Mouse (Mus musculus): ENCODE measurements around the gene Avil. TPM values are rescaled to one million over a fixed set of nuclear protein-coding genes. Genes with fewer than 3 reads are reported as not detected.

Gene Avil
- total RNA-seq, 2 experiments from 2014 or later = 0.16 to 0.20 TPM

DNA sequence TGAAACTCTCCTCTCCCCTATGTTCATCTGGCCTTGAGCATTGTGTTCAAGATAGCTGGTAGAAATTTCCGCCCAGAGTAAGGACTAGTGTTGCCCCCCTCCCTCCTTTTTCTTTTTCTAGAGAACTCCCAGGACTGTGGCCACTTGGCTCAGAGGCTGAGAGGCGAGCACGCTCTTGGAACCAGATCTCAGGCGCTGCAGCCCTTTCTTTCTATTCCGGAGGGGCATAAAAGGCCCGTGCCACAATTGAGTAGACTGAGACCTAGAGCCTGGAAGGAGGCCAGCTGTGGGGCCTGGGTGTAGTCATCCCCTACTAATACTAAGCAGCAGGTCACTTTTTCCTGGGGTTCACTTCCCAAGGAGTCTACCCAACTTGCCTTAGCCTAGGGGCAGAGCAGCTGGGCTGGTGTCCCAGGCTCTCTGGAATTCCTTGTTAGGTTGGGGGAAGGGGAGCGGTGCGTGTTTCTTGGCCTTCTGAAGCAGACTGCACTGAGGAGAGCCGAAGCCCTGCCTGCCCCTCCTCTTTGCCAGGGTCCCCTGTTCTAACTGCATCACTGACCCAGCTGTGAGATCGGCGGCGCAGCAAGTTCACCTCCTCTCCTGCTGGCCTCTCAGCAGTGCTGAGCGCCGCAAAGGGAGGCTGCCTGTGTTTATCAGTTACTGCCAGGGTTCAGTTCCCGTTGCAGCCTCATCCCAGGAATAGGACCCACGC, 20.1 kb upstream of the Avil start:
- peak; percentile 58 to 59 for DNase-seq (ENCODE audit: low spot score in 2 of 2)
- intact Hi-C loops (cut with DNase I) = loop anchor here (5.0 kb wide), 1 partner anchor 52 kb away; the partner anchor contains the start of gene Tsfm

GRCm38 (mm10) chr10:126980933-126981530, 19.5 kb upstream of the Avil start:
- intact Hi-C loops (cut with DNase I) = loop anchor here (5.0 kb wide), 1 partner anchor 51 kb away; the partner anchor contains the start of gene Tsfm
- no peak for DNase-seq (ENCODE audit: low spot score in 2 of 2)

GRCm38 (mm10) chr10:126981746-126982145, 18.8 kb upstream of the Avil start:
- intact Hi-C loops (cut with DNase I) = loop anchor here (5.0 kb wide), 1 partner anchor 51 kb away; the partner anchor contains the start of gene Tsfm
- no peak for DNase-seq (ENCODE audit: low spot score in 2 of 2)

DNA sequence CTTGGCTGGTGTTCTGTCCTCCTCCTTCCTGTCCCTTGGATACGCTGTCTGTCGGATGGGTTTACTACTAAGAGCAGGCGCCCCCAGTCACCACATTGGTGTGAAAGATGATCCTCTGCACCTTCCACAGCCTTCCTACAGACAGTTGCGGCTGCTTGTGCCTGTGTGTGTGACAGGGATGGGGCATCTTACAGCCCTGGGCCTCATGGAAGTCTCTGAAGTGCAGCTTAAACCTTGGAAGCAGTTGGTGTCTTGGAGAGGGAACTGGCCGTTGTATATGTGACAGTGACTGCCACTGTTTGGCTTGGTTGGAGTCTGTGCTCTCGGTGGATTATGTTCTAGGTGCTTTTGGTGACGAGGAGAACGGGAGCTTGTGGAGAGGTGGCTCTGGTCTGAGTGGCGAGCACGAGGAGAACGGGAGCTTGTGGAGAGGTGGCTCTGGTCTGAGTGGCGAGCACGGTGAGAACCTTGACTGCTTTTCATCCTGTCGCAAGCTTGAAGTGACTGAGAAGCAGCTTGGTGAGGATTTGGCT, 17.2 kb upstream of the Avil start:
- no peak for DNase-seq (ENCODE audit: low spot score in 2 of 2)
- intact Hi-C loops (cut with DNase I) = loop anchor here (5.0 kb wide), 1 partner anchor 49 kb away; the partner anchor contains the start of gene Tsfm

GRCm38 (mm10) chr10:126984189-126985004, 16.1 kb upstream of the Avil start:
- DNase-seq (ENCODE audit: low spot score in 2 of 2) = no peak
- intact Hi-C loops (cut with DNase I) = loop anchor here (5.0 kb wide), 1 partner anchor 48 kb away; the partner anchor contains the start of gene Tsfm

GRCm38 (mm10) chr10:126985127-126985526, 15.4 kb upstream of the Avil start:
- intact Hi-C loops (cut with DNase I) = no loop called here
- no peak for DNase-seq (ENCODE audit: low spot score in 2 of 2)

DNA sequence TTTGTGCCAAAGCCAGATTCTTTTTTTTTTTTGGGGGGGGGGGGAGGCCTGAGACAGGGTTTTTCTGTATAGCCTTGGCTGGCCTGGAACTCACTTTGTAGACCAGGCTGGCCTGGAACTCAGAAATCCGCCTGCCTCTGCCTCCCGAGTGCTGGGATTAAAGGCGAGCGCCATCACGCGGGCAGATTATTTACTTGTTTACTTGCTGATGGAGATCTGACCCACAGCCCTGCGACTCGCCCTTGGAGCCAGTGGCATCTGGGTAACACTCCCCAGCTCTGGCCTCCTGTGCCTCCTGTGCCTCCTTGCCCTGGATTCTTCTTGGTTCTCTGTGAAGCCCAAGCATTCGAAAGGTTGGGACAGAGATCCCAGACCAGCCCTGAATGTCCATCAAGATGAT, 14.9 kb upstream of the Avil start:
- DNase-seq (ENCODE audit: low spot score in 2 of 2) = no peak
- intact Hi-C loops (cut with DNase I) = no loop called here

DNA sequence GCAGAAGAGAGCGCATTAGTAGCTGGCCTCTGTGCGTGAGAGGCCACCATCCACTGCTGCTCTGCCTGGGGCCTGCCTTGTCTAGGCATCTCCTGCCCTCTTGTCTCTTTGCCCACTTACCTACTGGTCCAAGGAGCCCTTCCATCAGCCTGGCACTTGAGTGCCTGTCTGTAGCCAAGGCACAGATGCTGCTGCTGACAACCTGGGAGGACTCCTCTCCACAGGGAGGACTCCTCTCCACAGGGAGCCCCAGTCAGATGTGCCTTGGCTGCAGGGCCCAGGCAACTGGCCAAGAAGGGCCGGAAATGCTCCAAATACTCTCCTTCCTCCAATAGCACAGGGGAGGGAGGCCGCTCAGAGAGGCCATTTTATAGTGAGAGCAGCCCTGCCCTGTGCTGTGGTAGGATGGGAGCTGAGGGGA, 14.0 kb upstream of the Avil start:
- intact Hi-C loops (cut with DNase I) = no loop called here
- DNase-seq (ENCODE audit: low spot score in 2 of 2) = peak; percentile 60 to 69

- no peak for DNase-seq (ENCODE audit: low spot score in 2 of 2)
- intact Hi-C loops (cut with DNase I) = no loop called here
These were observed 13.1 kb upstream of the Avil start for GRCm38 (mm10) chr10:126987183-126988118.

DNA sequence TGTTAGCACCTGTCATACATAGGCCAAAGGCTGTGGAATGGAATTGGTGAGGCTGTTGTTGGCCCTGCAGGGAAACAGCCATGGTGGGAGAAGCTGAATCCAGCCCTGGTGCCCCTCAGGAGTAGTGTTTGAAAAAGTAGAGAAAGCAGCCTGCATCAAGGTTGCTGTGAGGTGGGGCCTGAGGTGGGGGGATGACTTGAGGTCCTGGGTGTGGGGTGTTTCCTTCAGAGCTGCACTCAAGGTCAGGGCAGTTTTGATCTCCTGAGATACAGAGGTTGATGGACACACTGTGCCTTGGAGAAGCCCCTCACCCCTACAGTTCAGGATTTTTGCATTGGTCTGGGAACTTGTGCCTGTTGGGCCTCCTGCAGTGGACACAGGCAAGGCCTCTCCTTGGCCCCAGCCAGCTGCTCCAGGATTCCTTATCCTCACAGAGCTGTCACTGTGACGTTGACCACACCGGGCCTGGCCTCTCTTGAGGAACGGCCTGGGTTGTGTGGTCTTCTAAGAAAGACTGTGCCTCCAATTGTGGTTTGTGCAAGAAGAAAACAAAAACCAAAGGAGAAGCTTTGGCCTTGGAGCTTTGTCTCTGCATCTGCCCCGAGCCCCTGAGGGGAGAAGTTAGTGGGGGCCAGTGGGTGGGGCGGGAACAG, 11.9 kb upstream of the Avil start:
- intact Hi-C loops (cut with DNase I) = no loop called here
- DNase-seq (ENCODE audit: low spot score in 2 of 2) = no peak

GRCm38 (mm10) chr10:126990313-126991056, 10.0 kb upstream of the Avil start:
- intact Hi-C loops (cut with DNase I) = loop anchor here (1.0 kb wide), 1 partner anchor 71 kb away; no protein-coding TSS in a partner anchor
- DNase-seq (ENCODE audit: low spot score in 2 of 2) = peak; percentile 72 to 82

- intact Hi-C loops (cut with DNase I) = no loop called here
These were observed 8.8 kb upstream of the Avil start for GRCm38 (mm10) chr10:126991676-126992075.

DNA sequence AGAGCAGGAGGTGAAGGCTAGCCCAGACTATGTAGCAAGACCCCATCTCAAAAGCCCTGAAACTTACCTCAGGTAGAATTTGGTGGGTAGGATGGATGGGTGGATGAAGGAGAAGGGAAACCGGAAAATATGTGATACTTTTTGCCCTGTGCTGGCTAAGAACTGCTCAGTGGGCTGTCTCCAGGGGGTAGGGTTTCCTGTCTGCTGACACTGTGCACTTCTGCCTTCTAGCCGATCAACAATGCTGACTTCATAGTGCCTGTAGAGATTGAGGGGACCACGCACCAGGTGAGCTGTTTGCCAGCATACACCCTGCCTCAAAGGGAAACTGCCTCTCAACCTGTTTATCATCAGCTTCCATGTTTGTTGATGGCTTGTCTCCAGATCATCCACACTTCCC, 6.9 kb upstream of the Avil start:
- intact Hi-C loops (cut with DNase I) = no loop called here
- no peak for DNase-seq (ENCODE audit: low spot score in 2 of 2)

More at GRCm38 (mm10) chr10:126991676-126992075, 8.8 kb upstream of the Avil start:
- DNase-seq (ENCODE audit: low spot score in 2 of 2) = no peak

DNA sequence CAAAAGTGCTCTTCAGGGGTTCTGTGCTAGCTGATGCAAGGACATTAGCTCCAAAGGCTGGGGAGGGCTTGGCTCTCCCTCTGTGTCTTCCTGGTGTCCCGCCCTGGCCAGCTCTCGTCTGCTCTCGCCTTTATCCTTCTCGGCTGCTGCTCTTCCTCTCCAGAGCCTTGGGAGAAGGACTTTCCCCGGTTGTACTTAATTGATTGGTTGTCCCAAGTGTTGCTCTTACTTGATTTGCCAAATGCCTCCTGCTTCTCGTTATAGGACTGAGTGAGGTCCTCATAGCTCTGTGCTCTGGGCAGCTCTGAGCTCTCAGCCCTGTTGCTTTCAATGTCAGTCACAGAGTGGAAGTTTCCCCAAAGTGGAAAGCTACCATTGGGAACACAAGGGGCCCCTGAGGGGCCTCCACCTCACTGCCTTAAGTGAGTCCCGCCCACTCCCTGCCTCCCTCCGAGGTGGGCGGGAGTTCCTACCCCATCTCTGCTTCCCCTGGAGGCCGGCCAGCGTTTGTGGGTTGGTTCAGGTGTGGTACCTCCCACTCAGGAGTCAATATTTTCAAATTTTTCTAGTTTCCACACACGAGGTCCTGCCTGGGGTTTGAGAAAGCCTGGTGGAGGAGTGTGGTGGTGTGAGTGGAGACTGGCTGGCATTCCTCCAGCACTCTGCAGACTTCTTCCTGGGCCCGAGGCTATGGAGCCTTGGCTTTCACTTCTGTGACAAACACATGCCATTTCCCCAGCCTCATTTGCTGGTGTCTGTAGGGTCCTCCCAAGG, 3.0 kb upstream of the Avil start:
- intact Hi-C loops (cut with DNase I) = loop anchor here (5.0 kb wide), 1 partner anchor 35 kb away; the partner anchor contains the start of gene Tsfm

DNA sequence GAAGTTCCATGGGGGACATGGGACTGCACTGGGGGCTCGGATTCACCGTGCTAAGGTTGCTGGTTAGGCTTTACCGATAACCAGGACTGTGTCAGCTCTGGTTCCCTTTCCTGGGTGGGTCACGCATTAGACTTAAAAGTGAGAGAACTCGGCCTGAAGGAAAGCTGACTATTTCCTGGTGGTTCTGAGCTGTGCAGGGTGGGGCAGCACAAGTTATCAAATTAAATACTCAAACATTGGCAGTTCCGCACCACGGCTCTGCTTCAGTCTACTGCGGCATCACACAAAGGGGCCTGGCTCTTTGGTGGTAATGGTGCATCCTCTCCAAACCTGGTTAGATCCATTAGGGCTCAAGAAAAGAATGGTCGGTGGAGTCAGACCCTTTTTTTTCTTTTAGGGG, 788 bp downstream of the Avil start:
- DNase-seq (ENCODE audit: low spot score in 2 of 2) = no peak
- intact Hi-C loops (cut with DNase I) = no loop called here

More for the DNA sequence above, 3.0 kb upstream of the Avil start:
- DNase-seq (ENCODE audit: low spot score in 2 of 2) = no peak

DNA sequence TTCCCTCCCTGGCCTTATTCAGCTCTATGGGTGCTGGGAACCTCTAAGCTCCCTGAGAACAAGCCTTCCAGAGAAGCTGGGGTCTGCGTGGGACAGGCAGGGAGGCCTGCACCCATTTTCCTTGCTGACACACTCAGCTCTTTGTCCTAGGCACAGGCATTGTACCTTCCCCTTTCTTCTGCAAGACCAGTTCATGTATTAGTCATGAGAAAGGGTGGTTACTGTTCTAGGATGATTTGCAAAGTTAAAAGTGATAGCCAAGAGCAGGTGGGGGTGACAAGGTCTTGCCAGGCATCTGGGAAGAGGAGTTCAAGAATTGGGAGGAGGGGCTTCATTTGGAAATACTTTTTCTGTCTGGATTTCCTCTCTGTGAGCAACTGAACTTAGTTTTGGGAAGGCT, 1.5 kb downstream of the Avil start:
- intact Hi-C loops (cut with DNase I) = no loop called here

DNA sequence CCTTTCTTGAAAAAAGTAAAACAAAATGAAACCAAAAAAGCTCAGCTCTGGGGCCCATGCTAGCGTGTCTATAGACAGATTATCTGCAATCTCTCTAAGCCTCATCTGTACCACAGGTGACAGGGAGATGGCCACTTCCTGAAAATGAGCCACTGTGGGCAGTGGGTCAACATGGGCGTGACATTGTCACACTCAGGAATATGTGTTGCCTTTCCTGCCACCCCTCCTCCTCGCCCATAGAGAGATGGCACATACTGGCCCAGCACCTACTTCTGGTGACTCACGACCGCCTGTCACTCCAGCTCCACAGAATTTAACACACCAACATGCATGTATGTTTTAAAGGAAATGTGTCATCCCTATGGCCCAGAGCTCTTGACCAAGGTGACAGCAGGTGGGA, 2.3 kb downstream of the Avil start:
- no peak for DNase-seq (ENCODE audit: low spot score in 2 of 2)
- intact Hi-C loops (cut with DNase I) = no loop called here

More for the DNA sequence above, 1.5 kb downstream of the Avil start:
- no peak for DNase-seq (ENCODE audit: low spot score in 2 of 2)

All from left cerebral cortex, postnatal 36 days (tissue).